Mouse (Mus musculus) E14TG2a.4 (cell line): ENCODE data around the gene Xylt1.

ENCODE experiments used
- CTCF ChIP-seq: conservative IDR thresholded peaks from 2 replicates; pipeline ENCODE4 v1.5.1; 2014; ENCODE audit warnings: low read length
- POU5F1 ChIP-seq: IDR thresholded peaks from 2 replicates; pipeline ENCODE4 v1.6.1; 2014; ENCODE audit warnings: low read length, borderline replicate concordance

DNA sequence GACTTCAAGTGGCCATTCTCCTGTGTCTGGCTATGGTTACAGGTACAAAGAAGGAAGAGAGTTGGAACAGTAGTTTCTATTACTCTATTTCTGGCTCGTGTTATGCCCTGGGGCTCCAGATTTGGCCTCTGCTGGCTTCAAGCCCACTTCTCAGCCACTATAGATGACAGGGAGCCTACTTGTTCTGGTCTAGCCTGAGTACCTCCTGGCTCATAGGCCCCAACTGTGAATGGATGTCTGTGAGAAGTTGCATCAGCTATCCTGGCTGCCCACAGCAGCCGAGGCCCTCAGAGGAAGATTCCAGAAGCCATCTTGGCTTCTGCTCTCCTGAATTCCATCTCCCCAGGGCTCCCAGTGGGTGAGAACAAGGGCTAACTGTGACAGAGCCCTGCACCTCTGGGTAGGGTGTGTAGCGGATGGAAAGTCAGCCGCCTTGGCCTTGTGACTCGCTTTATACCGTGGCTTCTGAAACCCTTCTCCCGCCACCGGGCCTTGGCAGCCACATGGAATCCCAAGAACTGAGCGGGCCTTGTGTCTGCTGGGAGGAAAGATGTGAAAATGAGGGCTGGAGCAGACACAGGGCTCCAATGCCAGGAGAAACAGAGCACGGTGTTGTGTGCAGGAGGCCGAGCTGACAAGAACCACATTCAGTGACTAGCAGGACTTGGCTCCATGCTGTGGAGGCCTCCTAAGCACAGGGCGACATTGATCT lies 55.1 kb downstream of the Xylt1 start:
- TF ChIP-seq CTCF (no peak), POU5F1 (no peak)
